Mouse (Mus musculus): ENCODE measurements around the gene Tgm7. TPM values are rescaled to one million over a fixed set of nuclear protein-coding genes. Genes with fewer than 3 reads are reported as not detected.
"Not testable (repeated sequence)": the region's sequence is repeated elsewhere in the genome, so short reads cannot be mapped to it uniquely, and the experiment has no call there.

The Tgm7 gene
- polyA plus RNA-seq, 1 experiment from 2014 or later: 0.43 TPM

DNA sequence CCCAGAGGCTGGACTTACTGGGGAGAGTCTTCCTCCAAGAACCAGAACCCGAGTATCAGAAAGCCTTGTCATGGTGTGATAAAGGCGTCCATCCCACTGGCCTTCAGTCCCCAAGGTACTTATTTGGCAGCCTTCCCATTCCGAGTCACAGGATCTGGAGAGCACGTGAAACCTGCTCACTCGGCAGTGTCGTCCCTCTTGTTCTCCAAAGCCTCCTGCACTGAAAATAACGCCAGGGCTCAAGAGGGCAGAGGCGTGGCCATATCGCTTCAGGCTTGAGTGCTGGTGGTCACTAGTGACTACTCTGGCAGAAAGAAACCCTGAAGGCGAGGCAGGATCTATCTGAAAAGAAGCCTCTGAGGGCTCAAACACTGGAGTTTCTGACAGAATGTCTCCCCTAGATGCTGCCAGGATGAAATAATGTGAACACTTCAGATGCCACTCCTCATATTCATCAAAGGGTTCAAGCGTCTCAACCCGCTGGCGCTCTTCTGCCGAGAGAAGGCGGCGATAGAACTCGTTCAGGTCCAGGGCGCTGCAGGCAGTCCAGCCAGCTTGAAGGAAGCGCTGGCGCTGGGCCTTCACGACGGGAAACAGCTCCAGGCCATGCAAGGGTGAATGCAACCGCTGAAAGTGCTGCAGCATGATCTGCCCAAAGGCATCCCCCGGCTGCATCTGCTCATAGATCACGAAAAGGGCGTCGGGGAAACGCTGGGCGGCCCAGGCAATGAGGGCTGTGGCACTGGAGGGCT lies 29.8 kb upstream of the Tgm7 start:
- Histone ChIP-seq H3K4me1 (replicated peaks; ENCODE audit: insufficient read depth, low read length) (0 out of 2 replicates have a peak, but pooled peaks cover 5% of the 10 kb centered on the region), H3K27me3 (ENCODE audit: insufficient read depth, low read length) (no peaks in the 10 kb centered on the region), H3K9me3 (replicated peaks; ENCODE audit: low read length) (no peaks in the 10 kb centered on the region), H3K4me2 (ENCODE audit: low read length) (peak overlapping the region; percentile 86), H3K27ac (peak overlapping the region; percentile 98), H3K9ac (ENCODE audit: low read depth, low read length) (peak overlapping the region; percentile 84), H3K36me3 (ENCODE audit: insufficient read depth, low read length) (0 out of 2 replicates have a peak, but pooled peaks cover 2% of the 10 kb centered on the region), H3K4me3 (replicated peaks; ENCODE audit: low read depth, low read length) (peak overlapping the region; percentile 65)
- ATAC-seq (replicated peaks; ENCODE audit: low FRiP score, low read depth) (peak; percentile 40), DNase-seq (ENCODE audit: low spot score) (peak; percentile 47)
- 43% methylated on average over 29 of the region's 29 CpGs for WGBS
- no peak for TF ChIP-seq CTCF (IDR thresholded peaks at IDR 0.05; ENCODE audit: low read depth)

DNA sequence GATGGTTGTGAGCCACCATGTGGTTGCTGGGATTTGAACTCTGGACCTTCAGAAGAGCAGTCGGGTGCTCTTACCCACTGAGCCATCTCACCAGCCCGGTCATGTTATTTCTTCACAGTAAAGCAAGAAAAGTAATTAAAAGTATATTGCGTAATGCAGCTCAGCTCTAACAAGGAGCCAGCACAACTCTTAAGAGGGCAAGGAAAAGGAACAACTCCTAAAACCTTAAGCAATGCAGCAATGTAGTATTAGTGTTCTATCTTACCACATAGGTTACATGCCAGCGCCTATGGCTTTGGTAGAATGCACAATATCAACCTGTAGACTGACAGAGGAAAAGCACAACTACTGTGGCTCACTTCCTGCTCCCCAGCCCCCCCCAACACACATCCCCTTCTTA lies 27.8 kb upstream of the Tgm7 start:
- no peak overlapping the region for H3K4me3 ChIP-seq (replicated peaks; ENCODE audit: low read depth, low read length)
- ATAC-seq (replicated peaks; ENCODE audit: low FRiP score, low read depth): no peak
- TF ChIP-seq CTCF (IDR thresholded peaks at IDR 0.05; ENCODE audit: low read depth): no peak
- 88% methylated on average over 4 of the region's 4 CpGs for WGBS
- H3K9ac ChIP-seq (ENCODE audit: low read depth, low read length): no peak overlapping the region
- DNase-seq (ENCODE audit: low spot score): no peak
- H3K4me1 ChIP-seq (replicated peaks; ENCODE audit: insufficient read depth, low read length): 0 out of 2 replicates have a peak, but pooled peaks cover 5% of the 10 kb centered on the region
- H3K27me3 ChIP-seq (ENCODE audit: insufficient read depth, low read length): no peaks in the 10 kb centered on the region
- 0 out of 2 replicates have a peak overlapping the region, but pooled peaks have one; percentile 86 for H3K4me2 ChIP-seq (ENCODE audit: low read length)
- no peak overlapping the region for H3K27ac ChIP-seq
- H3K9me3 ChIP-seq (replicated peaks; ENCODE audit: low read length): no peaks in the 10 kb centered on the region
- no peaks in the 10 kb centered on the region for H3K36me3 ChIP-seq (ENCODE audit: insufficient read depth, low read length)

DNA sequence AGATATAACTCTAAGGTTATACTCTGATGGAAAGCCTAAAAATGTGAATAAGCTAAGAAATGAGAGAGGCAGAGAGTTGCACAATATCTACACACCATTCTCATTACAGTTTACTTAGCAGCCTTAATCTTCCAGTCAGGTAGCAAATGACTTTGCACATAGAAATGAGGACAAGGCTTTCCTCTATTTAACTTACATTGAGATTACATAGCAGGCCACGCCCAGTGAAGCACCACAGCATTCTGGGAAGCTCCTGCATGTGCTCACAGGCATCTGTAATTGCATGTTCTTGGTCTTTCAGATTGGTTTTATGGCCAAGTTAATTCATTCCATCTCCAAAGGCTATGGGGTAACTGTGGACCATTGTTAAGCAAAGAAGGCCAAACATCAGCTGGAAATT lies 23.2 kb upstream of the Tgm7 start:
- no peak overlapping the region for H3K9ac ChIP-seq (ENCODE audit: low read depth, low read length)
- WGBS: 74% methylated on average over 1 of the region's 1 CpGs
- DNase-seq (ENCODE audit: low spot score) (no peak), ATAC-seq (replicated peaks; ENCODE audit: low FRiP score, low read depth) (no peak)
- H3K36me3 ChIP-seq (ENCODE audit: insufficient read depth, low read length): no peaks in the 10 kb centered on the region
- TF ChIP-seq CTCF (IDR thresholded peaks at IDR 0.05; ENCODE audit: low read depth): no peak
- no peaks in the 10 kb centered on the region for H3K9me3 ChIP-seq (replicated peaks; ENCODE audit: low read length)
- no peak overlapping the region for H3K4me3 ChIP-seq (replicated peaks; ENCODE audit: low read depth, low read length)
- no peaks in the 10 kb centered on the region for H3K27me3 ChIP-seq (ENCODE audit: insufficient read depth, low read length)
- H3K27ac ChIP-seq: no peak overlapping the region
- H3K4me1 ChIP-seq (replicated peaks; ENCODE audit: insufficient read depth, low read length): no peaks in the 10 kb centered on the region
- no peak overlapping the region for H3K4me2 ChIP-seq (ENCODE audit: low read length)

DNA sequence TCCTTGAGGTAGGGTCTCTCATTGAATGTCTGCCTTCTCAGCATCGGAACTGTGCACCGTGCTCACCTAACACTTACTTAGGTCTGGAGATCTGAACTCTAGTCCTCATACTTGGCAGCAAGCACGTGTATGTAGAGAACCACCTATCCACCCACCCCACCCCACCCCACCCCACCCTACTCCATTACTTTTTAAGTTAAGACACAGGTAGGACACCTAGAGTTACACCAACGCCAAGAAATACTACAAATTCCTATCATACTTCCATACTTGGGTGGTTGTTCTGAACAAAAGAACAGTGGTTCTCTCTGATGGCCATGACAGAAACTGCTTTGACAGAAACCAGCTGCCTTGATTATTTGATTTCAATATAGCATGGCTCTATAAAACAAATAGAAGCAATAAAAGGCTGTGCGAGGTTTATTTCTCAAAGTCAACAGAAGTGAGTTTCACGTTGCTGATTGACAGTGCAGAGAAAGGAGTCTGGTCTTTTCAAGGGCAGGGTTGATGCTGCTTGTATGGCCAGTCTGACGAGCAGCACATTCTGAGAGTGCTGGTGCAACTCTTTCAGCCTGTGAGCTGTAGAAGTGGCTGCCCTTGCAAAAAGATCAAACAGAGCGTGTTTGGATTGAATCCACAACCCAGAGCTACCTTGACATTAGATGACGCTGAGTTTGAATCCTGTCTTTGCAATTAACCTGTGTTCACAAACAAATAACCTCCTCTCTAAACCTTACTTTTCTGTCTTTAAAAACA lies 19.4 kb upstream of the Tgm7 start:
- H3K4me3 ChIP-seq (replicated peaks; ENCODE audit: low read depth, low read length): no peak overlapping the region
- no peaks in the 10 kb centered on the region for H3K9me3 ChIP-seq (replicated peaks; ENCODE audit: low read length)
- no peak overlapping the region for H3K9ac ChIP-seq (ENCODE audit: low read depth, low read length)
- no peak for TF ChIP-seq CTCF (IDR thresholded peaks at IDR 0.05; ENCODE audit: low read depth)
- H3K36me3 ChIP-seq (ENCODE audit: insufficient read depth, low read length): no peaks in the 10 kb centered on the region
- no peaks in the 10 kb centered on the region for H3K4me1 ChIP-seq (replicated peaks; ENCODE audit: insufficient read depth, low read length)
- no peak for DNase-seq (ENCODE audit: low spot score)
- H3K4me2 ChIP-seq (ENCODE audit: low read length): no peak overlapping the region
- 53% methylated on average over 9 of the region's 9 CpGs for WGBS
- no peak for ATAC-seq (replicated peaks; ENCODE audit: low FRiP score, low read depth)
- no peak overlapping the region for H3K27ac ChIP-seq
- H3K27me3 ChIP-seq (ENCODE audit: insufficient read depth, low read length): no peaks in the 10 kb centered on the region

DNA sequence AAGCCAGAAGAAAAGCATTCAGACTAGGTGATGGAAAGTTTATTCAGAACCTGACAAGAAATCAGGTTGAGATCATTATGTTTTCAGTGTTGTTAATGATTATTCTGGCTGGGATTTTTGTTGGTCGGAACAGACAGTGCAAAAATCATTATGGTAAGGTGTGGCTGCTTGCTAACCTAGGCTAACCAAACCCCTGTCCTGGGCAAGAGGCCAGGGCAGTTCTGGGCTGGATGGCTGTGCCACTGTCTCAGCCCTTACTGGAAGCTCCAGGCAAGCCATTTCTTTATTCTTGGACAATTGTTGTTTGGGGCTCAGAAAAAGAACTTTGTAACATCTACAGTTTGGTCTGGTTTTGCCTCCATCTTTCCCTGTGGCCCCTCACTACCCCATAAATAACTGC lies 17.9 kb upstream of the Tgm7 start:
- ATAC-seq (replicated peaks; ENCODE audit: low FRiP score, low read depth) (no peak), DNase-seq (ENCODE audit: low spot score) (no peak)

DNA sequence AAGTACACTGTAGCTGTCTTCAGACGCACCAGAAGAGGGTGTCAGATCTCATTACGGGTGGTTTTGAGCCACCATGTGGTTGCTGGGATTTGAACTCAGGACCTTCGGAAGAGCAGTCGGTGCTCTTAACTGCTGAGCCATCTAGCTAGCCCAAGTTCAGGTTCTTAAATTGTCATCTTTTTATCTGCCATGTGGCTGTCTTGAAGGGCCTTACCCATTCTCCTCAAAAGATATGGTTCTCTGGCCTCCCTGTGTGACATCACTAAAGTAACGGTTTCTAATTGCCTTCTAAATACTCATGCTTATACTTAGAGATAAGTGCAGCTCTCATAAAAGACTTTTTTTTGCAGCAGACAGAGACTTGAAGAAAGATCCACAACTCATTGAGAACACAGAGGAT lies 16.7 kb upstream of the Tgm7 start:
- DNase-seq (ENCODE audit: low spot score): not testable (repeated sequence)

More for the DNA sequence above, 17.9 kb upstream of the Tgm7 start:
- WGBS: 58% methylated on average over 1 of the region's 1 CpGs
- H3K27me3 ChIP-seq (ENCODE audit: insufficient read depth, low read length): no peaks in the 10 kb centered on the region
- H3K4me1 ChIP-seq (replicated peaks; ENCODE audit: insufficient read depth, low read length): no peaks in the 10 kb centered on the region
- no peak overlapping the region for H3K4me3 ChIP-seq (replicated peaks; ENCODE audit: low read depth, low read length)
- H3K4me2 ChIP-seq (ENCODE audit: low read length): no peak overlapping the region
- no peaks in the 10 kb centered on the region for H3K36me3 ChIP-seq (ENCODE audit: insufficient read depth, low read length)
- no peak overlapping the region for H3K9ac ChIP-seq (ENCODE audit: low read depth, low read length)
- H3K9me3 ChIP-seq (replicated peaks; ENCODE audit: low read length): no peaks in the 10 kb centered on the region
- TF ChIP-seq CTCF (IDR thresholded peaks at IDR 0.05; ENCODE audit: low read depth): no peak
- no peak overlapping the region for H3K27ac ChIP-seq

More for the DNA sequence above, 16.7 kb upstream of the Tgm7 start:
- not testable (repeated sequence) for H3K4me2 ChIP-seq (ENCODE audit: low read length); H3K27ac ChIP-seq; H3K4me3 ChIP-seq (replicated peaks; ENCODE audit: low read depth, low read length); H3K4me1 ChIP-seq (replicated peaks; ENCODE audit: insufficient read depth, low read length); H3K9me3 ChIP-seq (replicated peaks; ENCODE audit: low read length); H3K27me3 ChIP-seq (ENCODE audit: insufficient read depth, low read length); H3K36me3 ChIP-seq (ENCODE audit: insufficient read depth, low read length); H3K9ac ChIP-seq (ENCODE audit: low read depth, low read length); ATAC-seq (replicated peaks; ENCODE audit: low FRiP score, low read depth)
- 92% methylated on average over 5 of the region's 5 CpGs for WGBS

All from kidney, postnatal 0 days (tissue).